Mouse (Mus musculus): Measurements from ENCODE around the gene Ccdc85b. TPM values are rescaled to one million over a fixed set of nuclear protein-coding genes. Genes with fewer than 3 reads are reported as not detected.
A peak's percentile ranks its signal among the peaks of the same experiment; 100 is the strongest.

Ccdc85b gene
- total RNA-seq, 1 experiment from 2014 or later, result 5.4 TPM

DNA sequence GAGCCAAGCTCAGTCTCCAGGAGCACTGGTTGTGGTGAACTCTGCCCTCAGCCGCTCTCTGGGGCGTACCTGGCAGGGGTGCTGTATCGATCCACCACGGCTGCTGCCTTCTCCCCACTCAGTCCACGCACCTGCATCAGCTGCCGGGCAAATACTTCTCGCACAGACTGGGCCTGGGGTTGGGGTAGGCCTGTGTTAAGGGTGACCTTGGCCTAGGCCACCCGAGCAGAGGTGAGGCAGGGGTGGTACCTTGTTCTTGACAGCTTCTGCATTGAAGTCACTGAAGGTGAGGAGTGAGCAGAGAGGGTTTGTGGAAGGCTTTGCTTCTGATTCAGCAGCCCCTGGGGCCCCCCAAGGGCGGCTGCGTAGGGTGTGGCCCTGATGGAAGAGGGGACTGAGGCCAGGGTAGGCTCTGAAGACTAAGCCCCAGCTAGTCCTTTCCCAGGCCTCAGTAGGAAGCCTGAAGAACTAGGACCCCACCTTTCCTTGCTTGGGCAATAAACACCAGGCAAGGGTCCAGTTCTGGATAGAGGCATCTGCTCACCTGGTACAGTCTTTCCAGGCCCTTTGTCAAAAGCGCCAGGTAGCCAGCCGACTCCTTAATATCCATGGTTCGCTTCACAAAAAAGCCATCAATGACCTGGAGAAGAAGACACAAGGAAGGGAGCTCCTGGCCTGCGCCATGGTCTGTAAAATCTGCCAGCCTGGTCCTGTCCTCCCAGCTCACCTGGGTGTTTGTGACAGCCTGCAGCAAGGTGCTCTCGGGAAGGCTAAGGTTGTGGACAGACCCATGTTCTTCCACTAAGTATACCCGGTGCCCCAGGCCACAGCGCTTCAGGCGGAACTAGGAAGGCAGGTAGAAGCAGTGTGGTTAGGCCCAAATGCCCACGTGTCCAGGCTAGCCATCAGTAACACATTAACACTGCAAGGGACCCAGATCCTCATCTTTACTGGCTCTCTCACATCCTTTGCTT lies 26.0 kb upstream of the Ccdc85b start:
- no peak for ATAC-seq (replicated peaks; ENCODE audit: low read depth, poor library complexity, severe bottlenecking)

DNA sequence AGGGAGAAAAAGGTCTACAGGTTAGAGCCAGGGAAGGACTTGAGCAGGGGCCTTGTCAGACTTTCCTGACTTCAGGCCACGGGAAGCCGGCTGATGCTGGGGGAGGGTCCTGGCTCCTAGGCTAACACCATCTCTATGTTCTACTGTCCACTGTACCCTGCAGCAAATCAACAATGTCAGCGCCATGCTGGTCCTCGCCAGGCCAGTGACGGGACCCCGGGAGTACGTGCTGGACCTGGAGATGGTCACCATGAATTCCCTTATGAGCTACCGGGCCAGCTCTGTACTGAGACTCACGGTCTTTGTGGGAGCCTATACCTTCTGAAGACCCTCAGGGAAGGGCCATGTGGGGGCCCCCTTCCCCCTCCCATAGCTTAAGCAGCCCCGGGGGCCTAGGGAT lies 23.7 kb upstream of the Ccdc85b start:
- no peak for ATAC-seq (replicated peaks; ENCODE audit: low read depth, poor library complexity, severe bottlenecking)

DNA sequence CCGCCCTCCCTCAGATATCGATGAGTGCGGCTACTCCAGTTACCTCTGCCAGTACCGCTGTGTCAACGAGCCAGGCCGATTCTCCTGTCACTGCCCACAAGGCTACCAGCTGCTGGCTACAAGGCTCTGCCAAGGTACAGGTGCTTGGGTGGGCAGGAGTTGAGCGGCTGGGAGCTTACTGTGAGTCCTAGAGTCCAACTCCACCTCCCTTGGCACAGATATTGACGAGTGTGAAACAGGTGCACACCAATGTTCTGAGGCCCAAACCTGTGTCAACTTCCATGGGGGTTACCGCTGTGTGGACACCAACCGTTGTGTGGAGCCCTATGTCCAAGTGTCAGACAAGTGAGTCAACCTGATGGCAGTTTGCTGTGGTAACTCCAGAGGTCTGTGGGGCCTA lies 22.3 kb upstream of the Ccdc85b start:
- no peak for ATAC-seq (replicated peaks; ENCODE audit: low read depth, poor library complexity, severe bottlenecking)

DNA sequence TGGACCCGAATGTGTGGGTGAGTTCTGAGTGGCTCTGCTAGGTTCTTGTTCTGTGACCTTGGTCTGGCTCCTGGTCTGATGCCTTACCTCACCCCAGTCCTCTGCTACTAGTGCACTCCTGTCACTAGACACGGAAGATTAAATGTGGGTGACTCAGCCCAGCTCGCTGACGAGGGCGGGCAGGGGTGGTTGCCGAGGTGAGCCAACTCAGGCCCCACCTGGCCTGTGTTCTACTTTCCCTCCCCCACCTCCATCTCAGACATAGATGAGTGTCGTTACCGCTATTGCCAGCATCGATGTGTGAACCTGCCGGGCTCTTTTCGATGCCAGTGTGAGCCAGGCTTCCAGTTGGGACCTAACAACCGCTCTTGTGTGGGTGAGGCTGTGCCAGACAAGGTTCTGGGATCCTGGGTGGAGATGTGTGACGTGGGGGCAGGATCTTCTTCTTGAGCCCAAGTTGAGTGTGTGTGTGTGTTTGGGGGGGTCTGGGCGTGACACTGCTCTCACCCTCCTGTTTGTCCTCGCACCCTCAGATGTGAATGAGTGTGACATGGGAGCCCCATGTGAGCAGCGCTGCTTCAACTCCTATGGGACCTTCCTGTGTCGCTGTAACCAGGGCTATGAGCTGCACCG lies 20.1 kb upstream of the Ccdc85b start:
- ATAC-seq (replicated peaks; ENCODE audit: low read depth, poor library complexity, severe bottlenecking), result no peak

DNA sequence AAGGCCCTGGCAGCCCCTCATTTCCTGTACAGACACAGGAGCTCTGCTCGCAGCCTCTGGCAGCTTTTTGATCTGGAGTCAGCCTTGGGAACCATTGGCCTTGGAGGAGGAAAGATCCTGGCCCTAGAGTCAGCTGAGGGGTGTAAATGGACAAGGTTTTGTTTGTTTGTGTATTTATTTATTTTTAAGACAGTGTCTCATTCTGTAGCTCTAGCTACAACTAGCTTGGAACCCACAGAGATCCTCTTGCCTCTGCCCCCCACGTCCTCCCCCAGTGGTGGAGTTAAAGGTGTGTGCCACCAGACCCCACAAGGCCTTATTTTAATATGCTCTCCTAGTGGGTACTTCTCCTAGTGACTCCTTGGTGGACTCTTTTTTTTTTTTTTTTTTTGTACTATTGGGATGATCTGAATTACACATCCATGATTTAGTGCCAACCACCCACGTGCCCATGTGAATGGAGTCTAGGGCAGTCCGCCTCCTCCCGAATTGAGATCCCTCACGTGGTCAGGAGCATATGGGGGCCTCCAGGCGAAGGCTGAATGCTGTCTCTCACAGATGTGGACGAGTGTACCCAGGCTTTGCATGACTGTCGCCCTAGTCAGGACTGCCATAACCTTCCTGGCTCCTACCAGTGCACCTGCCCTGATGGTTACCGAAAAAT lies 19.4 kb upstream of the Ccdc85b start:
- ATAC-seq (replicated peaks; ENCODE audit: low read depth, poor library complexity, severe bottlenecking), result no peak

DNA sequence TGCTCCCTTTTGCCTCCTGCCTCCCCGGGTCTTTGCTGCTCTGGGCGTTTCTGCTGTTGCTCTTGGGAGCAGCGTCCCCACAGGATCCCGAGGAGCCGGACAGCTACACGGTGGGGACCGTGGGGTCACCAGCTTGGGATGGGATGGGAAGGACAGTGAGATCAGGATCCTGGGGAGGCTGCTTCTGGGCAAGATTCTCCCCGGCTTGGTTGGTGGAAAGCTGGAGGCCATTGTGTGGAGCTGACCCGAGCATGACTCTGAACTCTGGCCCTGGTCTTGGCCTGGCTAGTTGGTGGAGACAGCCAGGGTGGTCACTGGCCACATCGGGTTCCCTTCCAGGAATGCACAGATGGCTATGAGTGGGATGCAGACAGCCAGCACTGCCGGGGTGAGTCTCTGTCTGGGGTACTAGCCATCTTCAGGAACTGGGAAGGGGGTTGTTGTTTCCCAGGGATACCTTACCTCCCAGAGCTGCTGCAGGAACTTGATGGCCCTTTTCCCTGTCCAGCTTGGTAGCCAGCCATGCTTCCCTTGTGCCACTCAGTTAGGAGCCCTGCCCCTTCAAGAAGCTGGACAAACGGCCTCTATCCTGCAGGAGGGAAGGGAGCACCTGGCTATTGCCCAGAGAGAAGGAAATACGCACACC lies 17.5 kb upstream of the Ccdc85b start:
- ATAC-seq (replicated peaks; ENCODE audit: low read depth, poor library complexity, severe bottlenecking), result no peak

DNA sequence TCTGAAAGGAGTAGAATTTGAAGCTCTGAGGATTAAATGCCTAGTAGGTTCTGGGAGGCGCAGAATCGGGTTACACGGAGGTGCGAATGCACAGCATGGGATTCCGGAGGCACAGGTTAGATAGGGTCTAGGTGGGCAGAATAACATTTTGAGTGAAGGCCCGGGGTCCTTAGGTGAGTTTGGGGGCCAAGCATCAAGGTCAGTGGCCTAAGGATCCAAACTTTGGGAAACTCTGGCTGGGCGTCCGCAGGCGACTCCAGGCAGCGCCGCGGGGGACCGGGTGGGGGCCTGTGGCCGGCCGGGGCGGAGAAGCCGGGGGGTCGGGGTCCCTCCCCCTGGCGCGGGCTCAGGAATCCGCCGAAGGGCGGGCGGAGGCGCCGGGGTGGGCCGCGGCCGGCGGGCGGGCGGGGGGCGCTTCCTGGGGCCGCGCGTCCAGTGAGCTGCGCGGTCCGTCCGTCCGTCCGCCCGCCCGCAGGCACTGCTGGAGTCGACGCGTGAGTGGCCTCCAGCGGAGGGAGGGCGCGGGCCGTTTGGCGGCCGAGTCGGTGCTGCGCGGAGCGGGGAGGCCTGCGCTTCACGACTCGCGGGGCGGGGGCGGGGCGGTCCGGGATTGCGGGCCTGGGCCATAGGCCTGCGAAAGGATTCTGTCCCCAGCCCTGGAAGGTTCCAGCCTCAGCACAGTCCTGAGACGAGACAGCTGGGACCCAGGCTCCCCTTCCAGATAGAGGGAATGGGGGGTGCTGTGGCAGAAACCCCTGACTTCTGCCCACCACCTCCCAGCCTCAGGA lies 16.8 kb upstream of the Ccdc85b start:
- no peak; the same call in 1 of the 2 replicates for ATAC-seq (replicated peaks; ENCODE audit: low read depth, poor library complexity, severe bottlenecking)

DNA sequence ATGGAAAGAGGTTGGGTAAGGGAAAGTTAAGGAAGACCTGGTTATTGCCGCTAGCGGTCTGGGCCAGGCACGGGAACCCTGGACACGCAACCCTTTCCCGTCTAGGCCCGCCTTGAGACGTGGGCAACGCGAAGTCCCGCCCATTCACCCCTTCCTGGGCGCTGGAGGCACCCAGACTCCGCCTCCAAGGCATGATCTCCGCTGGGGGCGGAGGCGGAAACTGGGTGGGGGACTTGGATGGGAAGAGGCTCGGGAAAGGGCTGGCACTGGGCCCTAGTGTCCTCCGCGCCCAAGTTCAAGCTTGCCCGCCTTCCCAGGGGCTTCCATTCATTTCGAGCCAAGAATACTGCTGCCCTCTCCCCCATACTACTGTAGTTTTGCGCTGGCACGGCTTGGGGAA lies 16.0 kb upstream of the Ccdc85b start, which contains the start of gene Efemp2:
TSS of gene Efemp2 (plus strand) at position 235 of the 400 bp plus-strand sequence.
- no peak; the same call in 1 of the 2 replicates for ATAC-seq (replicated peaks; ENCODE audit: low read depth, poor library complexity, severe bottlenecking)

DNA sequence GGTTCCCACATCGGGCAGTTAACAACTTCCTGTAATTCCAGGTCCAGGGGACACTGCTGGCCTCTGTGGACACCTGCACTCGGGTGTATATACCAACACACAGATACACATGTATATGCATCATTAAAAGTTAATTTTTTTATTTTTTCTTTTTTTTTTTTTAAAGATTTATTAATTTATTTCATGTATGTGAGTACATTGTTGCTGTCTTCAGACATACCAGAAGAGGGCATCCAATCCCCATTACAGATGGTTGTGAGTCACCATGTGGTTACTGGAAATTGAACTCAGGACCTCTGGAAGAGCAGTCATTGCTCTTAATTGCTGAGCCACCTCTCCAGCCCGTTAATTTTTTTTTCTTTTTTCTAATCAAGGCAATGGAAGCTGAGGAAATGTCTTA lies 15.2 kb upstream of the Ccdc85b start:
- ATAC-seq (replicated peaks; ENCODE audit: low read depth, poor library complexity, severe bottlenecking), result no peak

DNA sequence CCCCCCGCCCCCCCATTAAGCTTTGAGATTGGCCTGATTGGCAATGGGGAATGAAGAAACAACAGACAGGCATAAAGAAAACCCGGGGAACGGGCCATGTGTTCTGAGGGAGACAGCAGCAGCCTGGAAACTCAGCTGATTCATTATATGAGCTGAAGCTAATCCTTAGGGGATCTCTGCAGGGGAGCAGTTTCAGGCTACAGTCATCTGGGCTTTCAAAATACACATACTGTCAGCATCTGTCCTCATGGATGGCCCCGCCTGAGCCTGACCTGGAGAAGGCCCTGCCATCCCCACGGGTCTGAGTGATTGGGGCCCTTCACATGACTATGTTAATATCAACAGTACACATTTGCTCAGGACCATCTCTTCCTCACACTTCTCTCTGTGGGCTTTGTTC lies 14.2 kb upstream of the Ccdc85b start:
- ATAC-seq (replicated peaks; ENCODE audit: low read depth, poor library complexity, severe bottlenecking), result no peak

DNA sequence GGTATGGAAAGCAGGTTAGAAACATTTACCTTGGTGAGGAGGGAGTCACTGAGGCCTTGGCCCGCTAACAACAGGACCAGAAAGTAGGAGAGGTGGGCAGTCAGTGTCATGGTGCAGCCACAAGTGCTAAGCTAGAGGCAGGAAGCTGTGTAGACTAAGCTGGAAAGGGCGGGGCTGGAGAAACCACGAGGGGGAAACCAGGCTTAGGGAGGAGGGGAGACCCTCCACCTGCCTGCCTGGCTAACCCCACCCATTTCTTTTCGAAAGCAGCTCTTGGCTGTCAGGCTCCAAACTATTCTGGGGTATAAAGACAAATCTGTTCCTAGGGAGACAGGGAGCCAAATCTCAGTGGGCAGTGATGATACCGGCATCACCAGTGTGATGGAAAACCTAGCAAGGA lies 10.7 kb upstream of the Ccdc85b start, which contains the start of gene Ctsw:
TSS of gene Ctsw (minus strand) at position 134 of the 400 bp plus-strand sequence.
- peak; percentile 67 for ATAC-seq (replicated peaks; ENCODE audit: low read depth, poor library complexity, severe bottlenecking)

DNA sequence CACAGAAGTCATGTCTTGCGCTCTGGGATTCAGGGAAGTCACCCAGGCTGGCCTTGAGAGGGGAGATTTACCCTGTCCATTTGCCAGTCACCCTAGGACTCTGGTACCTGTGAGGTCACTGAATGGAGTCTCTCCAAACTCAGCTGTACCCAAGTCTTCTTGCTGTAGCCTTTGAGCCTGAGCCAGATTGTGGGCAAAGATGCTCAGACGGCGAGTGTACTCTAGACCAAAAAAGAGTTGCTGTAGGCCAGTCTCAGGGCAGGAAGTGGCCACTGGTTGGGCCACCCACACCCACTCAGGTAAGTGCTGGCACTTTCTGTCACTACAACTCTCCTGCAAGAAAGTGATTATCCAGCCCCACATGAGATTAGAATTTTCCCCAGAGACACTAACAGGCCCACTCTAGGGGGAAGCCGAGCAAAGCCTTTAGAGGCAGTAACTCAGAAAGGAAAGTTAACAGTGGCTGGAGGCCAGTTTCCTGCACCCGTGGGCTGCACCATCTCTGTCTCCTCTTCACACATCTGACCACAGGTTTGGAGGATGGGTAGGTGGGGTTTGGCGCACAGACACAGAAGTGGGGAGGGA lies 9.3 kb upstream of the Ccdc85b start:
- ATAC-seq (replicated peaks; ENCODE audit: low read depth, poor library complexity, severe bottlenecking), result no peak

DNA sequence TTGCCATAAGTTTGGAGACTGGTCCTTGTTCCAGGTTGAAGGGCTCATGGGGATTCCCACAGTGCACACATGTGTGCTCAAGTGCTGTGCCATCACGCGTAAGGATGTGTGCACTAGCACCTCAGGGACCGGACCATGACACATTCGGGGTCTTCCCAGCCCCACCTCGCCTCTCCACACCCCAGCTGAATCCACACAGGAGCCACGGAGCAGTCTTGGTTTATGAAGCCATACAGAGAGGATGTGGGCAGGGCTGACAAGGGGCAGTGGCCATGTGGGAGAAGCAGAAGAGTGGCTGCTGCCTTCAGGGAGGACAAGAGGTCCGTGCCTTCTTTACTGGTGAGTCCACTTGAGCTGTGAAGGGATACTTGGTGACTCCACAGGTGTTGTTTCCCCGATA lies 7.3 kb upstream of the Ccdc85b start:
- ATAC-seq (replicated peaks; ENCODE audit: low read depth, poor library complexity, severe bottlenecking), result no peak

DNA sequence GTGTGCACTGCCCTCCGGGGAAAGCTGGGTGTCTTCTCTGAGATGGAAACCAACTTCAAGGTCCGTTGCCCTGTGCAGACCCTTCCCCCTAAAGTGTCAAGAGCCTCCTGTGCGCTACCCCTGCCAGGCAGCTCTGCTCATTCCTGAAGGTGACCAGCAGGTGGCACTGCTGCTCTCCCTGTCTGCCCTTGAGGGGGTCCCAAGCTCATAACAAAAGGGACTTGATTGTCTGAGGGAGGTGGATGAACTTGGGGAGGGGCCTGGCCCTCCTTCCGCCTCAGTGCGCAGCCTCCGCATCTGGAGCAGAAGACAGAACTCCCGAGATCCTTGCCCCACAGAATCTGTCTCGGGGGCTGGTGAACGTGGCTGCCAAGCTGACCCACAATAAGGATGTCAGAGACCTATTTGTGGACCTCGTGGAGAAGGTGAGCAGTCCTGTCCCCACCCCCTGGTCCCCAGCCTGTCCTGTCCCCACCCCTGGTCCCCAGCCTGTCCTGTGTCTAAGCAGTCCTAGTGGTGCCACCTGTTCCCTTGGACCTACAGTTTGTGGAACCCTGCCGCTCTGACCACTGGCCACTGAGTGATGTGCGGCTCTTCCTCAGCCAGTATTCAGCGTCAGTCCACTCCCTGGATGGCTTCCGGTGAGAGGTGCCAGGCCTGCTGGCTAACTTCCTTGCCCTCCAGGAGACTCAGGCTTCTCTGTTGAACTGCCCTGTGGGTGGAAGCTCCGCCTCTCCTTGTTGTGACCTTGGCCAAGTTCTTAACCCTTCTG lies 6.3 kb upstream of the Ccdc85b start:
- ATAC-seq (replicated peaks; ENCODE audit: low read depth, poor library complexity, severe bottlenecking), result no peak

DNA sequence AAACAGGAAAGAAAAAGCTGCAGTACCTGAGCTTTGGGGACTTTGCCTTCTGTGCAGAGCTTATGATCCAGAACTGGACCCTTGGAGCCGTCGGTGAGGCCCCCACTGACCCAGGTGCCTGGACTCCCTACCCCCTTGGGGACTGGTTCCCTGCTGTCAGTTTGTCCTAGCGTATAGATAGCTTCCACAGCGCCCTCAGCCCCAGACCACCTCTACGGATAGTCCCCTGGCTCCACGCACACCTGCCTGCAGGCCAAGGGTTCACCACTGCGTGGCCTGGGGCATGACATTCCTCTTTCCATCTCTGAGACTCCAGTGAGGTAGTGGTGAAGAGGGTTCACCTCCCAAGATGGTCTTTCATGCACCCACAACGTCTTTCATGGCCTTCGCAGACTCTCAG lies 5.5 kb upstream of the Ccdc85b start:
- no peak for ATAC-seq (replicated peaks; ENCODE audit: low read depth, poor library complexity, severe bottlenecking)

DNA sequence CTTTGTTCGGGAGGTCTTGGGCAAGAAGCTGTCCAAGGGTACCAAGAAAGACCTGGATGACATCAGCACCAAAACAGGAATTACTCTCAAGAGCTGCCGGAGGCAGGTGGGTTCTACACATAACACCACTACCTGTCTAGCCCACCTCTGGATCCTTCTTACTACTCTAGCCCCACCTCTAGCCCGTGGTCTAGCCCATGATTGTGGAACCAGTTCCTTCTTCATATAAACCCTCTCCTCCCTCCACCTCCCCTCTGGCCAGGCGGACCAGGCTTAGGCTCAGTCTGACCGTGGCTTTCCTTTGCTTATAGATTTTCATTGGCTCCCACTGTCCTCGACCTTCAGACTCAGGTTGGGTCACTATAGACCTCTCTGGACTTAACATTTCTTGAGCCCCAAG lies 3.7 kb upstream of the Ccdc85b start:
- no peak for ATAC-seq (replicated peaks; ENCODE audit: low read depth, poor library complexity, severe bottlenecking)

DNA sequence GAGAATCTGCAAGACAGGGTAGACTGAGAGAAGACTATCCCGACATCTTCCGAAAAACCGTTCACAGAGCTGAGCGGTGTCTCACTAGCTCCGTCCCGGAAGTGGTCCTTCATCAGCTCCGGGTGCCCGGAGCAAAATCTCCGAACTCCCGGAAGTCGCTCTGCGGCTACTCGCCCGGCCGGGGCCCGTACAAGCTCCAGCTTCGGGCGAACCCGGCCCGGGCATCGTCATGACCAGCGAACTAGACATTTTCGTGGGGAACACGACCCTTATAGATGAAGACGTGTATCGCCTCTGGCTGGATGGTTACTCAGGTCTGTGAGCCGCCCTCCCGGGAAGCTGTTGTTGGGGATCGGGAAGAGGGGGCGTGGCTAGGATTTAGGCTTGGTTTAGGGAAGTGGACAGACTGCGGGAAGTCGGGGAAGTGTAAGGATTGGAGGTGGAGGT lies 2.8 kb upstream of the Ccdc85b start, which contains the start of gene Fibp:
TSS of gene Fibp (plus strand) at position 151 of the 447 bp plus-strand sequence.
- peak; percentile 78 for ATAC-seq (replicated peaks; ENCODE audit: low read depth, poor library complexity, severe bottlenecking)

DNA sequence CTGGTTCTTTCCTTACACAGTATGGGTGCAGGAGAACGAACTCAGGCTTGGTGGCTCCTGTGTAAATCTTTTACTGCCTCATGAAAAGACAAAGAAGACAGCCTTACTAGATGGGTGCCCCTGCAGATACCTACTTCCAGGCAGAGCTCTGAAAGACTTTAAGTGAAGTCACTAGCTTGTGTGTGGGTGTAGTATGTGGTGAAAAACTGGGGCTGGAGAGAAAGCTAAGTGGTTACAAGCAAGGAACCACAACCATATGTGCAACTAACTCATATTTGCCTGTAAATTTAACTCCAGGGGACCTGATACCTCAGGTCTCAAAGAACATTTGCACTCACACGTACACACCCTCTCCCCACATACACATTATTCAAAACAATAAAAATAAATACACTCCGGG lies 2.2 kb upstream of the Ccdc85b start:
- ATAC-seq (replicated peaks; ENCODE audit: low read depth, poor library complexity, severe bottlenecking), result no peak
